Mouse (Mus musculus): ENCODE measurements at regions not wholly inside any gene's neighbourhood (a gene's known extent, or its start where the extent isn't known, plus 50 kb on each side); places are given as distances from the start of the nearest gene placed in this dataset.

GRCm38 (mm10) chr9:13905086-13905669 lies 77.7 kb downstream of the Fam76b start:
- no peak overlapping the region for H3K9ac ChIP-seq (ENCODE audit: low read depth, low read length)
- no peak overlapping the region for H3K27ac ChIP-seq (ENCODE audit: low read length)
- H3K4me1 ChIP-seq (ENCODE audit: control insufficient read depth, low read depth, low read length): no peaks in the 10 kb centered on the region
- WGBS (ENCODE audit: insufficient replicate concordance): 71% methylated on average over 14 of the region's 14 CpGs
- no peak overlapping the region for H3K4me2 ChIP-seq (ENCODE audit: low read depth, low read length)
- H3K4me3 ChIP-seq (ENCODE audit: low read depth, low read length): no peak overlapping the region
- no peak for ATAC-seq (ENCODE audit: low read depth)
- H3K9me3 ChIP-seq (replicated peaks; ENCODE audit: control insufficient read depth, low read length): no peaks in the 10 kb centered on the region
- no peaks in the 10 kb centered on the region for H3K27me3 ChIP-seq (ENCODE audit: control insufficient read depth, insufficient read depth, low read depth, low read length)
- H3K36me3 ChIP-seq (ENCODE audit: control insufficient read depth, insufficient read depth): no peaks in the 10 kb centered on the region

GRCm38 (mm10) chr9:13906736-13907135 lies 79.2 kb downstream of the Fam76b start:
- WGBS (ENCODE audit: insufficient replicate concordance): 69% methylated on average over 6 of the region's 6 CpGs
- ATAC-seq (ENCODE audit: low read depth): no peak
- Histone ChIP-seq H3K9me3 (replicated peaks; ENCODE audit: control insufficient read depth, low read length) (no peaks in the 10 kb centered on the region), H3K4me1 (ENCODE audit: control insufficient read depth, low read depth, low read length) (no peaks in the 10 kb centered on the region), H3K4me3 (ENCODE audit: low read depth, low read length) (no peak overlapping the region), H3K36me3 (ENCODE audit: control insufficient read depth, insufficient read depth) (no peaks in the 10 kb centered on the region), H3K9ac (ENCODE audit: low read depth, low read length) (no peak overlapping the region), H3K27ac (ENCODE audit: low read length) (no peak overlapping the region), H3K27me3 (ENCODE audit: control insufficient read depth, insufficient read depth, low read depth, low read length) (no peaks in the 10 kb centered on the region), H3K4me2 (ENCODE audit: low read depth, low read length) (no peak overlapping the region)

GRCm38 (mm10) chr9:13909604-13910003 lies 82.1 kb downstream of the Fam76b start:
- H3K27ac ChIP-seq (ENCODE audit: low read length): no peak overlapping the region
- no peaks in the 10 kb centered on the region for H3K27me3 ChIP-seq (ENCODE audit: control insufficient read depth, insufficient read depth, low read depth, low read length)
- H3K9ac ChIP-seq (ENCODE audit: low read depth, low read length): no peak overlapping the region
- no peaks in the 10 kb centered on the region for H3K9me3 ChIP-seq (replicated peaks; ENCODE audit: control insufficient read depth, low read length)
- ATAC-seq (ENCODE audit: low read depth): no peak
- H3K36me3 ChIP-seq (ENCODE audit: control insufficient read depth, insufficient read depth): no peaks in the 10 kb centered on the region
- no peak overlapping the region for H3K4me2 ChIP-seq (ENCODE audit: low read depth, low read length)
- 44% methylated on average over 3 of the region's 3 CpGs for WGBS (ENCODE audit: insufficient replicate concordance)
- H3K4me3 ChIP-seq (ENCODE audit: low read depth, low read length): no peak overlapping the region
- H3K4me1 ChIP-seq (ENCODE audit: control insufficient read depth, low read depth, low read length): no peaks in the 10 kb centered on the region

DNA sequence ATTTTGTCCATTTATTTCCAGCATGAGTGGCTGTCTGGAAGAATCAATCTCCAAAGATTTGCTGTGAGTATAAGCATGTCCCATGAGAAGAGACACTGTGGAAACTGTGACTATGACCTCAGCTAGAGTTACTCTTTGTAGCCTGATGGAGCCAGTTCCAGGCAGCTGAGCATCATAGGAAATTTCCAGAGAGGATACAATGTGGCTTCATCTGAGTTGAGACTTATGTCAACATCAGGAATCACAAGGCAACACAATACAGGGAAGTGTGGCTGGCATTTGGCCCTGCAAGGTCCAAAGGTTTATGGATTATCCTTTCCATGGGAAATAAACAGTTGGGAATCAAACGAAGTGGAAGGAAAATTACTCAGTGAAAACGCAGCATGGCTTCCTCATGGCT lies 82.6 kb downstream of the Fam76b start:
- Histone ChIP-seq H3K9ac (ENCODE audit: low read depth, low read length) (no peak overlapping the region), H3K4me3 (ENCODE audit: low read depth, low read length) (no peak overlapping the region), H3K4me2 (ENCODE audit: low read depth, low read length) (no peak overlapping the region), H3K9me3 (replicated peaks; ENCODE audit: control insufficient read depth, low read length) (no peaks in the 10 kb centered on the region), H3K27ac (ENCODE audit: low read length) (no peak overlapping the region), H3K27me3 (ENCODE audit: control insufficient read depth, insufficient read depth, low read depth, low read length) (no peaks in the 10 kb centered on the region), H3K4me1 (ENCODE audit: control insufficient read depth, low read depth, low read length) (no peaks in the 10 kb centered on the region), H3K36me3 (ENCODE audit: control insufficient read depth, insufficient read depth) (no peaks in the 10 kb centered on the region)
- no peak for ATAC-seq (ENCODE audit: low read depth)
- WGBS (ENCODE audit: insufficient replicate concordance): 44% methylated on average over 2 of the region's 2 CpGs

DNA sequence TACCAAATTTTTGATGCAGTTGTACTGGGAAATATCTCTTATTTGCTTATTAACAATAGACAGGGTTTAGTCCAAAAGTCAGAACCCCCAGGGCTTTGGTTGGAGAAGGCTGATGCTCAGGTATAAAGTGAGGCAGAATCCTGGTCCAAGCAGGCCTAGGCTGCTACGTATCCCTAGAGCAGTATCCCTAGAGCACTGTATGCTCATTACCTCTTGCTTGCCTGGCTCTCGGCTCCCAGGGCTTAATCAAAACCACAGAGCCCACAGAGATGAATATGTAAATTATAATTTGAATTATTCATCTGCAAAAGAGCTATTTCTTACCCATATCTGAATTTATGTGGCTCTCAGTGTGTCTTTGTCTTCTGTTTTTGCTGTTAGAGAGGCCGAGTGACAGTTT lies 85.9 kb downstream of the Fam76b start:
- H3K4me1 ChIP-seq (ENCODE audit: control insufficient read depth, low read depth, low read length): no peaks in the 10 kb centered on the region
- WGBS (ENCODE audit: insufficient replicate concordance): 47% methylated on average over 3 of the region's 3 CpGs
- no peaks in the 10 kb centered on the region for H3K9me3 ChIP-seq (replicated peaks; ENCODE audit: control insufficient read depth, low read length)
- H3K9ac ChIP-seq (ENCODE audit: low read depth, low read length): no peak overlapping the region
- no peak for ATAC-seq (ENCODE audit: low read depth)
- no peak overlapping the region for H3K4me2 ChIP-seq (ENCODE audit: low read depth, low read length)
- no peaks in the 10 kb centered on the region for H3K27me3 ChIP-seq (ENCODE audit: control insufficient read depth, insufficient read depth, low read depth, low read length)
- H3K4me3 ChIP-seq (ENCODE audit: low read depth, low read length): no peak overlapping the region
- H3K36me3 ChIP-seq (ENCODE audit: control insufficient read depth, insufficient read depth): no peaks in the 10 kb centered on the region
- H3K27ac ChIP-seq (ENCODE audit: low read length): no peak overlapping the region

DNA sequence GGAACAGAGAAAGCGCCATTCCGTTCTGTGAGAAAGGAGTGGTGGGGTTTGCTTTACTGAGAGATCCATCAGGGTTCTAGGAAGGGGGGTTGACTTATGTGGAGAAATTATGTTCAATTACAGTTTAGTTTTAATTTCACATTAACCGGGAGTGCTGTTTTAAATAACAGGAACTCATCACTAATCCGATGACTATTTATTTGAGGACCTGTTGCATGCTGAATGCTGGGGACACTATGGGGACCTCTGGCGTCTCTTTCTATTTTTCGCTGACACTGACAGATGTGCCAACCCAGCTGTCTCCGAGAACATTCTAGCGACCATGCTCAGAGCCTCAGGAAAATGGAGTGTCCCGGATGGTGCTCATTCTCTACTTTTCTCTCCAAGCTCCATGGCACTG lies 86.6 kb downstream of the Fam76b start:
- no peaks in the 10 kb centered on the region for H3K9me3 ChIP-seq (replicated peaks; ENCODE audit: control insufficient read depth, low read length)
- no peak overlapping the region for H3K4me2 ChIP-seq (ENCODE audit: low read depth, low read length)
- no peaks in the 10 kb centered on the region for H3K27me3 ChIP-seq (ENCODE audit: control insufficient read depth, insufficient read depth, low read depth, low read length)
- 73% methylated on average over 9 of the region's 9 CpGs for WGBS (ENCODE audit: insufficient replicate concordance)
- H3K27ac ChIP-seq (ENCODE audit: low read length): no peak overlapping the region
- ATAC-seq (ENCODE audit: low read depth): no peak
- H3K36me3 ChIP-seq (ENCODE audit: control insufficient read depth, insufficient read depth): no peaks in the 10 kb centered on the region
- no peak overlapping the region for H3K9ac ChIP-seq (ENCODE audit: low read depth, low read length)
- no peak overlapping the region for H3K4me3 ChIP-seq (ENCODE audit: low read depth, low read length)
- no peaks in the 10 kb centered on the region for H3K4me1 ChIP-seq (ENCODE audit: control insufficient read depth, low read depth, low read length)

- ATAC-seq (ENCODE audit: low read depth): no peak
These were observed 87.3 kb downstream of the Fam76b start for GRCm38 (mm10) chr9:13914847-13915246.

DNA sequence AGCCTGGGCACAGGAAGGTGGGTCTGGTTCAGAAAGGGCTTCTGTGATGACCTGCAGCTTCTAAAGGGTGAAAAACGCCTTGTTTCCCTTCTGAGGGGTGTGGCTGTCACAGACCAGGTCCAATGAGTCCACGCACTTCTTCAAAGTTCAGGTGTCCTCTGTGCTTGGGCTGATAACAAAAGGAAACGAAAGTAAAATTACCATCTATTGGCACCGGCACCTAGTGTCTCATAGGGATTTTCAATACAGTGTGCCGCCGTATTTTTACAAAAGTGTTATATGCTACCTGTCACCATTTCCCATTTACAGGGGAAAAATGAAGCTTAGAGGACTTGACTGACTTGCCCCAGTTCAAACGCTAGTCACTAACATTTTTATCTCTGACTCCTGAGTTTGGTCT lies 89.3 kb downstream of the Fam76b start:
- Histone ChIP-seq H3K27me3 (ENCODE audit: control insufficient read depth, insufficient read depth, low read depth, low read length) (no peaks in the 10 kb centered on the region), H3K27ac (ENCODE audit: low read length) (no peak overlapping the region), H3K4me3 (ENCODE audit: low read depth, low read length) (no peak overlapping the region), H3K36me3 (ENCODE audit: control insufficient read depth, insufficient read depth) (no peaks in the 10 kb centered on the region), H3K9me3 (replicated peaks; ENCODE audit: control insufficient read depth, low read length) (no peaks in the 10 kb centered on the region), H3K4me2 (ENCODE audit: low read depth, low read length) (no peak overlapping the region), H3K9ac (ENCODE audit: low read depth, low read length) (no peak overlapping the region), H3K4me1 (ENCODE audit: control insufficient read depth, low read depth, low read length) (no peaks in the 10 kb centered on the region)
- ATAC-seq (ENCODE audit: low read depth): no peak
- WGBS (ENCODE audit: insufficient replicate concordance): 65% methylated on average over 7 of the region's 7 CpGs

More at GRCm38 (mm10) chr9:13914847-13915246, 87.3 kb downstream of the Fam76b start:
- no peaks in the 10 kb centered on the region for H3K27me3 ChIP-seq (ENCODE audit: control insufficient read depth, insufficient read depth, low read depth, low read length)
- H3K9me3 ChIP-seq (replicated peaks; ENCODE audit: control insufficient read depth, low read length): no peaks in the 10 kb centered on the region
- H3K27ac ChIP-seq (ENCODE audit: low read length): no peak overlapping the region
- no peaks in the 10 kb centered on the region for H3K36me3 ChIP-seq (ENCODE audit: control insufficient read depth, insufficient read depth)
- no peak overlapping the region for H3K4me3 ChIP-seq (ENCODE audit: low read depth, low read length)
- WGBS (ENCODE audit: insufficient replicate concordance): 60% methylated on average over 3 of the region's 3 CpGs
- no peaks in the 10 kb centered on the region for H3K4me1 ChIP-seq (ENCODE audit: control insufficient read depth, low read depth, low read length)
- no peak overlapping the region for H3K4me2 ChIP-seq (ENCODE audit: low read depth, low read length)
- no peak overlapping the region for H3K9ac ChIP-seq (ENCODE audit: low read depth, low read length)

- Histone ChIP-seq H3K27ac (ENCODE audit: low read length) (no peak overlapping the region), H3K9ac (ENCODE audit: low read depth, low read length) (no peak overlapping the region), H3K27me3 (ENCODE audit: control insufficient read depth, insufficient read depth, low read depth, low read length) (no peaks in the 10 kb centered on the region), H3K36me3 (ENCODE audit: control insufficient read depth, insufficient read depth) (no peaks in the 10 kb centered on the region), H3K4me1 (ENCODE audit: control insufficient read depth, low read depth, low read length) (no peaks in the 10 kb centered on the region), H3K4me2 (ENCODE audit: low read depth, low read length) (no peak overlapping the region), H3K4me3 (ENCODE audit: low read depth, low read length) (no peak overlapping the region), H3K9me3 (replicated peaks; ENCODE audit: control insufficient read depth, low read length) (no peaks in the 10 kb centered on the region)
- no peak for ATAC-seq (ENCODE audit: low read depth)
- WGBS (ENCODE audit: insufficient replicate concordance): 45% methylated on average over 7 of the region's 7 CpGs
These were observed 91.2 kb downstream of the Fam76b start for GRCm38 (mm10) chr9:13918606-13919202.
